Mouse (Mus musculus): ENCODE data around the gene Wbp4. TPM values are rescaled to one million over a fixed set of nuclear protein-coding genes. Genes with fewer than 3 reads are reported as not detected.

Wbp4 gene
- total and polyA plus RNA-seq, 3 experiments, result 3.7 to 22.7 (median 22.0) TPM

DNA sequence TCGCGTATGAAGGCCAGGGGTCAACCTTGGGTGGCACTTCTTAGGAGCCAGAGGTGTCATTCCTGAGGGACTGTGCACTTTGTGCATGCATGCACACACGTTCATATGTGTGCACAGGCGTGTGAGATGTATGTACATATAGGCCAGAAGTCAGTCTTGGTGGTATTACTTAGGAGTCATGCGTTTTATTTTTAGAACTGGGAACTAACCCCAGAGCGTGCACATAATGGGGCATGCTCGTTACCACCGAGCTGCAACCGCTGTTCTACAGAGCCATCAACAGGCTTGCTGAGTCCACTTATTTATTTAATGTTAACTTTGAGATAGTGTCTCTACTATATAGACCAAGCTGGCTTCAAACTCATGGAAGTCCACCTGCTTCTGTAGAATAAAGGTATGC, 41.1 kb upstream of the Wbp4 start:
- Histone ChIP-seq H3K36me3 (ENCODE audit: control insufficient read depth, insufficient read depth, low read length) (peaks cover 23% of the 10 kb centered on the region), H3K27me3 (ENCODE audit: control insufficient read depth, insufficient read depth, low read length) (no peaks in the 10 kb centered on the region), H3K4me3 (no peak overlapping the region), H3K79me2 (replicated peaks; ENCODE audit: control insufficient read depth, insufficient read depth, low read length) (peaks cover 10% of the 10 kb centered on the region), H3K27ac (peak overlapping the region; percentile 44), H3K9ac (ENCODE audit: low read depth, low read length) (no peak overlapping the region), H3K4me1 (ENCODE audit: control insufficient read depth, insufficient read depth, low read length) (peaks cover 16% of the 10 kb centered on the region)
- WGBS, result 57% methylated on average over 9 of the region's 9 CpGs
- DNase-seq, result peak in 1 of 2 experiments; percentile 44
- intact Hi-C loops (cut with DNase I), result no loop called here
- no peak for TF ChIP-seq EP300 (IDR thresholded peaks at IDR 0.05; ENCODE audit: insufficient read depth, low read depth, low read length)
- TF ChIP-seq POLR2A (IDR thresholded peaks at IDR 0.05; ENCODE audit: insufficient read depth, low read depth, low read length), result no peak
- no peak for TF ChIP-seq CTCF (IDR thresholded peaks at IDR 0.05)

GRCm38 (mm10) chr14:79521471-79522117, 40.3 kb upstream of the Wbp4 start:
- Histone ChIP-seq H3K4me3 (no peak overlapping the region), H3K27ac (peak overlapping the region; percentile 44), H3K27me3 (ENCODE audit: control insufficient read depth, insufficient read depth, low read length) (no peaks in the 10 kb centered on the region), H3K79me2 (replicated peaks; ENCODE audit: control insufficient read depth, insufficient read depth, low read length) (peaks cover 14% of the 10 kb centered on the region), H3K36me3 (ENCODE audit: control insufficient read depth, insufficient read depth, low read length) (peaks cover 29% of the 10 kb centered on the region), H3K9ac (ENCODE audit: low read depth, low read length) (no peak overlapping the region), H3K4me1 (ENCODE audit: control insufficient read depth, insufficient read depth, low read length) (peaks cover 19% of the 10 kb centered on the region)
- TF ChIP-seq CTCF (IDR thresholded peaks at IDR 0.05) (no peak), EP300 (IDR thresholded peaks at IDR 0.05; ENCODE audit: insufficient read depth, low read depth, low read length) (no peak), POLR2A (IDR thresholded peaks at IDR 0.05; ENCODE audit: insufficient read depth, low read depth, low read length) (no peak)
- intact Hi-C loops (cut with DNase I), result no loop called here
- WGBS, result 30% methylated on average over 6 of the region's 6 CpGs
- no peak for DNase-seq

GRCm38 (mm10) chr14:79521056-79521455, 39.7 kb upstream of the Wbp4 start:
- 88% methylated on average over 1 of the region's 1 CpGs for WGBS
- no peak overlapping the region for H3K9ac ChIP-seq (ENCODE audit: low read depth, low read length)
- H3K27me3 ChIP-seq (ENCODE audit: control insufficient read depth, insufficient read depth, low read length), result no peaks in the 10 kb centered on the region
- H3K27ac ChIP-seq, result peak overlapping the region; percentile 44; the same call in 1 of the 2 replicates
- H3K4me1 ChIP-seq (ENCODE audit: control insufficient read depth, insufficient read depth, low read length), result peaks cover 21% of the 10 kb centered on the region
- H3K79me2 ChIP-seq (replicated peaks; ENCODE audit: control insufficient read depth, insufficient read depth, low read length), result peaks cover 15% of the 10 kb centered on the region
- peaks cover 32% of the 10 kb centered on the region for H3K36me3 ChIP-seq (ENCODE audit: control insufficient read depth, insufficient read depth, low read length)
- DNase-seq, result no peak
- no peak overlapping the region for H3K4me3 ChIP-seq
- intact Hi-C loops (cut with DNase I), result no loop called here
- TF ChIP-seq POLR2A (IDR thresholded peaks at IDR 0.05; ENCODE audit: insufficient read depth, low read depth, low read length), result no peak
- TF ChIP-seq CTCF (IDR thresholded peaks at IDR 0.05), result no peak
- TF ChIP-seq EP300 (IDR thresholded peaks at IDR 0.05; ENCODE audit: insufficient read depth, low read depth, low read length), result no peak

- H3K9ac ChIP-seq (ENCODE audit: low read depth, low read length), result no peak overlapping the region
- TF ChIP-seq CTCF (IDR thresholded peaks at IDR 0.05) (no peak), POLR2A (IDR thresholded peaks at IDR 0.05; ENCODE audit: insufficient read depth, low read depth, low read length) (no peak), EP300 (IDR thresholded peaks at IDR 0.05; ENCODE audit: insufficient read depth, low read depth, low read length) (no peak)
- H3K27ac ChIP-seq, result no peak overlapping the region; the same call in 1 of the 2 replicates
- no peaks in the 10 kb centered on the region for H3K27me3 ChIP-seq (ENCODE audit: control insufficient read depth, insufficient read depth, low read length)
- no peak overlapping the region for H3K4me3 ChIP-seq
- intact Hi-C loops (cut with DNase I), result no loop called here
- H3K79me2 ChIP-seq (replicated peaks; ENCODE audit: control insufficient read depth, insufficient read depth, low read length), result peaks cover 15% of the 10 kb centered on the region
- peaks cover 36% of the 10 kb centered on the region for H3K36me3 ChIP-seq (ENCODE audit: control insufficient read depth, insufficient read depth, low read length)
- DNase-seq, result no peak
- H3K4me1 ChIP-seq (ENCODE audit: control insufficient read depth, insufficient read depth, low read length), result peaks cover 21% of the 10 kb centered on the region
Measured at GRCm38 (mm10) chr14:79520612-79521011, 39.3 kb upstream of the Wbp4 start.

GRCm38 (mm10) chr14:79519663-79519975, 38.3 kb upstream of the Wbp4 start:
- intact Hi-C loops (cut with DNase I), result loop anchor here (2.0 kb wide), 1 partner anchor 15 kb away; no protein-coding TSS in a partner anchor
- H3K36me3 ChIP-seq (ENCODE audit: control insufficient read depth, insufficient read depth, low read length), result peaks cover 36% of the 10 kb centered on the region
- H3K4me1 ChIP-seq (ENCODE audit: control insufficient read depth, insufficient read depth, low read length), result peaks cover 21% of the 10 kb centered on the region
- peak overlapping the region; percentile 40 for H3K27ac ChIP-seq
- 64% methylated on average over 1 of the region's 1 CpGs for WGBS
- H3K27me3 ChIP-seq (ENCODE audit: control insufficient read depth, insufficient read depth, low read length), result no peaks in the 10 kb centered on the region
- peaks cover 13% of the 10 kb centered on the region for H3K79me2 ChIP-seq (replicated peaks; ENCODE audit: control insufficient read depth, insufficient read depth, low read length)
- H3K4me3 ChIP-seq, result no peak overlapping the region
- H3K9ac ChIP-seq (ENCODE audit: low read depth, low read length), result no peak overlapping the region
- no peak for TF ChIP-seq CTCF (IDR thresholded peaks at IDR 0.05)
- no peak for TF ChIP-seq POLR2A (IDR thresholded peaks at IDR 0.05; ENCODE audit: insufficient read depth, low read depth, low read length)
- no peak for TF ChIP-seq EP300 (IDR thresholded peaks at IDR 0.05; ENCODE audit: insufficient read depth, low read depth, low read length)
- no peak for DNase-seq

Measured in heart, adult 2 months (tissue).